Mouse (Mus musculus): ENCODE results near the gene Spp2.
"Not testable (repeated sequence)": the region's sequence is repeated elsewhere in the genome, so short reads cannot be mapped to it uniquely, and the experiment has no call there.

Spp2 gene

GRCm38 (mm10) chr1:88434057-88434456, 27.3 kb downstream of the Spp2 start:
- no peak for DNase-seq

- DNase-seq = no peak
Observed at GRCm38 (mm10) chr1:88437206-88438126, 30.7 kb downstream of the Spp2 start.

GRCm38 (mm10) chr1:88443383-88443782, 36.6 kb downstream of the Spp2 start:
- no peak for DNase-seq

DNA sequence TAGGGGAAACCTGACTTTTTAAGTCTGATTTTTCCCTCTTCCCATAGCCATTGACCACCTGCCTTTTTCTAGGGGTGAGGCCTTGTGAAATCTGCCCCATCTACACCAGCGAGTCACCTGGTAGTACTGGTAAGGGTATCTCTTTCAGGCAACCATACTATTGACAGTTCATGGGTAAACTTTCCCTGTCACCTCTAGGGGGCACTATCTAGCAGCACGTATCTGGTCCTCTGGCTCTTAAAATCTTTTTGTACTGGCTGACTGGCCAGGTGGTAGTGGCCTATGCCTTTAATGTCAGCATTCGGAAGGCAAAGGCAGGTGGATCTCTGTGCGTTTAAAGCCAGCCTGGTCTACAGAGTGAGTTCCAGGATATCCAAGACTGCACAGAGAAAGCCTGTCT, 38.6 kb downstream of the Spp2 start:
- DNase-seq = peak; percentile 24

DNA sequence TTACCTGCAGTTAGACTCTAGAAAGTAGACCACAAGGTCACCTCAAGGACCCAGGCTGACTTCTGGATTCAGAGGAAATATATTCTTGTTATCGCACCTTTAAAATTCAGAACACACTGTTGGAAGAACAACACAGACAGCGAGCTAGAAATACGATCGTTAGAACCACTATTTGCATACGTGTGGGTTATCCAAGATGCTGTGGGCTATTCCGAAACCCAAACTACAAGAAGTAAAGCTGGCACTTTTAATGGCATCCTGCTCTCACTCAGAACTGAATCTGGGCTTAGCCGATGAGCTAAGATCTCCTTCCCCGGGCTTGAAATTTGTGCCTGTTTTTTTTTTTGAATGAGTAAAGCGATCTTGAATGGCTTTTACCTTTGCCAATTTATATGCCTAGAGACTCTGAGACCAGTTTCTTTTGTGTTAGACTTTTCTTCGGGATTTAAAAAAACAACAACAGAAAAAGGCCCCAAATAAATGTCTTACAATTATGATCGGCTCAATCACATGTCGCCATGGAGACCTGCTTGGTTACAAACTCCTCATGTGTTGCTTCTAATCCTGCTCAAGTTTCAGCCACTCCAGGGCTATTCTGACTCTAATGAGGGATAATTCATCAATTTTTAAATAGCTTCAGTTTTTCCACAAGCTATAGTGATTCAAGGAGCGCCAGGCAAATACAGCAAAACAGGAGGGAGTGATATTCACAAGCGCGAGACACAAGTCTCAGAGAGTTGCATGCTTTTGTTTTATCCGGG, 39.7 kb downstream of the Spp2 start:
- DNase-seq = no peak

DNA sequence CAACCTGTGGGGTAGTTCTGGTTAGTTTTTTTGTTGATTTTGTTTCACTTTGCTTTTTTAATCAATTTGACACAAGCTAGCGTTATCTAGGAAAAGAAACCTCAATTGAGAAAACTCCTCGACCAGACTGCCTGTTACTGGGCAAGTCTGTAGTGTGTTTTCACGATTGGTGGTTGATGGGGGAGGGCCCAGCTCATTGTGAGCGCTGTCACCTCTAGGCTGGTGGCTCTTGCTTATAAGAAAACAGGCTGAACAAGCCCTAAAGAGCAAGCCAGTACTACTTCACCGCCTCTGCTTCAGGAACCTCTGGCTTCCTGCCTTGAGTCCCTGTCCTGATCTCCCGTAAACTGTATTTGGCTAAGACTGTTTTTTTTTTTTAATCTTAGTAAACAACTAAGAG, 40.7 kb downstream of the Spp2 start:
- DNase-seq = no peak

DNA sequence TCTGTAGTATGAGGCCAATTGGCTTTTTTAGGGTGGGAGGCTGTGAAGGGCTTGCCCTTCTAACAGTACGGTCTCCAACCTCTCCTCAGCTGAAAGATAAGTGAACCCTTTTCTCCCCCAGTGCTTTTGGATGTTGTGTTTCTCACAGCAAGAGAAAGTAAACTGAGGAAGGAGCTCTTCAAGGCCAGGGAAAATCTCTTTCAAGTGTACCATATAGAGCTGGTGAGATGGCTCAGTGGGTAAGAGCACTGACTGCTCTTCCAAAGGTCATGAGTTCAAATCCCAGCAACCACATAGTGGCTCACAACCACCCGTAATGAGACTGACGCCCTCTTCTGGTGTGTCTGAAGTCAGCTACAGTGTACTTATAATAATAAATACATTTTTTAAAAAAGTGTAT, 41.3 kb downstream of the Spp2 start:
- not testable (repeated sequence) for DNase-seq

GRCm38 (mm10) chr1:88449741-88450140, 43.0 kb downstream of the Spp2 start:
- DNase-seq = no peak

- no peak for DNase-seq
Observed at GRCm38 (mm10) chr1:88450668-88451067, 43.9 kb downstream of the Spp2 start.

DNA sequence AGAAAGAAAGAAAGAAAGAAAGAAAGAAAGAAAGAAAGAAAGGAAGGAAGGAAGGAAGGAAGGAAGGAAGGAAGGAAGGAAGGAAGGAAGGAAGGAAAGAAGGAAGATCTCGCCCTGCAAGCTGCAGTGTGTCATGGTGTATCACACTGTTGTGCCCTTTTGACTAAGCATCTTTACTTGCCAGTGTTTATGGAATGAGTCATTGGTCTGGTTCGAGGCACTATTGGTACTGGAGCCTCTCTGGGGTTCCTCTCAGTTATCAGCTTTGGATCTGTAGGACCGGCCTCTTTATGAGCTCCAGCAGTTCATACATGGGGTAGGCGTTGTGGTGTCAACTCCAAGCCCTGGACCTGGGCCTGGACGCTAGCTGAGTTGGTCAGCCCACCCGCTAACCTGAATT, 45.4 kb downstream of the Spp2 start:
- no peak for DNase-seq

- DNase-seq = no peak
Observed at GRCm38 (mm10) chr1:88454703-88455102, 47.9 kb downstream of the Spp2 start.

DNA sequence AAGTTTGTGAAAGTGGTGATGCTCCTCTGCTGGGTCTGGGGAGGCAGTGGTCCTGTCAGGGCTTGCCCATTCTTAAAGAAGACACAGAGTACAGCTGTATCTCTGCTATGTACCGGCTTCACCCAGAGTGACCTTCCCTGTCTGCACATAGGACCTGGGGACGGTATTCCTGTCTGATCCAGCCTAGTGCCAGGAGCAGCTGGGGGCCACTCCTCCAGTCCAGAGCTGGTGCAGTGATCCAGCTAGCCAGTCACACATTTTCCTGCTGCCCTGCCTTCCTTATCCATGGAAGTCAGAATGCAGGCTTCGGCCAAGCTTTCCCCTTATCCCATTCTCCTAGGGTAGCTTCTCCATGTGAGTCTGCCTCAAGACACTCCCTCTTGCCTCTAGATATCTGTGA, 49.0 kb downstream of the Spp2 start:
- DNase-seq = no peak

DNA sequence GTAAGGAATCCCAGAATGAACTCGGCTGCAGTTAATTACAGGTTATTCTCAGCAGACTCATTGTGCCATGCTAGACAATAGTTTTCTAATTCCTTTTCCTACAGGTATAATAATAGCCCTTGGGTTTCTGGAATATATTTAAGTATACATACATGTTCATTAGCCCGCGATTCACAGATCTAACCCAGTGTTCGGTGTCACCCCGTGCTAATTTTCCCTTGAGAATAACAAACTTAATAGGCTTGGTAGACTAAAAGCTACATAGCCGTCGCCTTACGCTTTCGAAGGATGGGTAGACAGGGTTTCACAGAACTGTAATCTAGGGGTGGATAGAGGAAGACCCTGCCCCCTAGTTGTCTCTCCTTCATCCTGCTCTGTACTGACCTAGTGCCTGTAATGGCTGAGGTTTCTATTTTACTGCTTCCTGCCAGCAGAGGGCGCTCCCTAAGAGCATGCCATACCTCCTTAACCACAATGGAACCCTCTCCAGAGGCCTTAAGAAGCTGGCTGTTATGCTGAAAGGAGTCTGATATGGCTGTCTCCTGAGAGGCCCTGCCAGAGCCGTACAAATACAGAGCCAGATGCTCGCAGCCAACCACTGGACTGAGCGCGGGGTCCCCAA, 49.8 kb downstream of the Spp2 start:
- DNase-seq = peak; percentile 81

- no peak for DNase-seq
Observed at GRCm38 (mm10) chr1:88459196-88459595, 52.4 kb downstream of the Spp2 start.

- no peak for DNase-seq
Observed at GRCm38 (mm10) chr1:88459655-88460054, 52.9 kb downstream of the Spp2 start.

- no peak for DNase-seq
Observed at GRCm38 (mm10) chr1:88461096-88461495, 54.3 kb downstream of the Spp2 start.

DNA sequence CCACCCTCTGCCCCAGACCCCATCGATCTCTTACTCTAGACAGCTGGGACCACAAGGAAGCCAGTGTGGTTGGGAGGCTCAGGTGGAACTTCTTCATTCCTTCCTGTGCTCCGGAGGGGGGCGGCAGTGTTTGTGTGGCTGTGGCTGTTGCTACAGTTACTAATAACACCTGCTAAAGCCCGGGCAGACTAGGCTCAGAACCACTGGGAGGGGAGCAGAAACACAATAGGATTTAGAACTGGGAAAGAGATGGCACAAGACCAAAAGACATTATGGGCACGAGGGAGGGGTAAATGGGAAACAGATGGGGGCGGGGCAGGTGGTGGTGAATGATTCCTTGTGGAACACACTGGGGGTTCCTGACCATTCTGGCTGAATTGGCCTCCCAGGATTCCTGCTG, 55.7 kb downstream of the Spp2 start:
- DNase-seq = peak; percentile 47

DNA sequence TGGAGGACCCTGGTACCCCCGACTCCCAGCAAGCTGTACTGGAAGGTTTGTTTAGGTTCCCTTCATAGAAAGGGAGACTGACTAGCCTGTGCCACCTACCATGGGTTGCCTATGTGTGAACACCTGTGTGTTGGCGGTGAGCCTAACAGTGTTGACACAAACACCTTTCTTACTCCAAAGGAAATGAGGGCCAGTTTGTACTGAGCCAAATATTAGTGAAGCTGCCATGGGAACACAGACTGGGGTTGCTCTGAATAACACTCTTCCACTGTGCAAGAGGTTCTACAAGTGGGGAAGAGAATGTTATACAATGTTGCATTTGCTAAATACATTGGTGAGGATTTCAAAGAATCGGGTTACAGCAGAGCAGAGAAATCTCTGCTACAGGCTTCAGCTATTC, 56.5 kb downstream of the Spp2 start:
- no peak for DNase-seq

GRCm38 (mm10) chr1:88464109-88464905, 57.5 kb downstream of the Spp2 start:
- no peak for DNase-seq

GRCm38 (mm10) chr1:88465722-88466121, 59.0 kb downstream of the Spp2 start:
- DNase-seq = peak; percentile 41

DNA sequence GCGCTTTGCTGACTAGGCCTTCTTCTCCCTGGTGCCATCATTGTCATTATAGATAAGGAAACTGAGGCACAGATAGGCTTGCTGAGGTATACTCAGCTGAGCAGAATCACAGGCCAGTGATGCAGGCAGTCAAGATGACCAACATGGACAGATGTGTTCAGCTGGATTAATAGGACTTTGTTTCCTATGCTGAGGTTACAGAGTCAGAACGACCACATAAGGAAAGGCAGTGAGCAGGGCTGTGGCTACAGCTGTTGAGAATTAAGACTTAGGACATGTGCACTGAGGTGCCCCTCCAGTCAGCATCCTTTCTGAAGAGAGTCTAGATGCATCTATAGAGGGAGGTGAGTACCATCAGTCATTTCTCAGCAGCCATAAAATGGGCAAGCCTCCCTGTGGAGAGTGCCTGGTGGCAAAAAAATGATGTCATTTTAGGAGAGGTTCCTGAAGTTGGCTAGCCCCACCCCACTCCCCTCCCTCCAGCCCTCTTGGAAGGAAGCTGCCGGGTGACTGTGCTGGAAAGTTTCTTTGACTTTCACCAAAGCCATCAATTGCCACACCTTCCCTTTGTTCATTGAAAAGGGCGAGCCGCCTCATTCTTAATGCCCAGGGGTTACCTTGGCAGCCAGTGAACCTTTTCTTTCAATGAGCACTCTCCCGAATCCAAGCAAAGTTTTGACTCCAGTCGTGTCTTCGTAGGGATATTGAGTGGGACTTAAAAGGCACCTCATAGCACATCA, 59.7 kb downstream of the Spp2 start:
- no peak for DNase-seq

DNA sequence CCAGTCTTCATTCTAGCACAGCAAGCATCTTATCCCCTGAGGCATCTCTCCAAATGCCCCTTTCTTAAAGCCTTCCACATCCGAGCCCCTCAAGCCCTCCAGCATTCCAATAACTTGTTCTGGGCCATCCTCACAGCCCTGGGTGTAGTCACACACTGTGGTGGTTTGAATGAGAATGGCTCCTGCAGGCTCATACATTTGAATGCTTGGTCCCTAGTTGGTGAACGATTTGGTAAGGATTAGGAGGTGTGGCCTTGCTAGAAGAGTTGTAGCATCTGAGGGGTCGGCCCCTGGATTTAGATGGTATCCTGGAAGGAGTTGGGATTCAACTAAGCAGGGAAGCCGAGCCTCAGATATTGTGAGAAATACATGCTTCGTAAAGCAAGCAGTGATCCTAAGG, 61.1 kb downstream of the Spp2 start:
- no peak for DNase-seq

Measured in thymus, postnatal 14 days (tissue).